Mouse (Mus musculus) G1E-ER4 (cell line): Measurements from ENCODE around the gene Fam92b. TPM values are rescaled to one million over a fixed set of nuclear protein-coding genes. Genes with fewer than 3 reads are reported as not detected.

Source experiments
- GATA1 ChIP-seq: IDR thresholded peaks from one replicate; pipeline ENCODE4 v1.8.0; 2012; ENCODE audit warnings: low read length, inconsistent platforms
- polyA plus RNA-seq: library from polyadenylated mRNA; stranded (reverse); fragments of >175 nt; gene quantifications from 2 replicates; pipeline ENCODE4 v1.2.3, GENCODE M21; 2012

The Fam92b gene
- polyA plus RNA-seq, 1 experiment, result not detected

- no peak for TF ChIP-seq GATA1
These were observed 38.3 kb downstream of the Fam92b start for GRCm38 (mm10) chr8:120138958-120139357.

- no peak for TF ChIP-seq GATA1
These were observed 40.6 kb downstream of the Fam92b start for GRCm38 (mm10) chr8:120136618-120137017.

- TF ChIP-seq GATA1, result no peak
These were observed 41.6 kb downstream of the Fam92b start for GRCm38 (mm10) chr8:120135687-120136086.

GRCm38 (mm10) chr8:120133169-120133568, 44.1 kb downstream of the Fam92b start:
- TF ChIP-seq GATA1, result no peak

- no peak for TF ChIP-seq GATA1
These were observed 46.1 kb downstream of the Fam92b start for GRCm38 (mm10) chr8:120131158-120131557.

GRCm38 (mm10) chr8:120129547-120129946, 47.7 kb downstream of the Fam92b start:
- no peak for TF ChIP-seq GATA1

GRCm38 (mm10) chr8:120126357-120127161, 50.7 kb downstream of the Fam92b start:
- TF ChIP-seq GATA1, result no peak

GRCm38 (mm10) chr8:120124836-120125389, 52.4 kb downstream of the Fam92b start:
- no peak for TF ChIP-seq GATA1

- TF ChIP-seq GATA1, result no peak
These were observed 53.0 kb downstream of the Fam92b start for GRCm38 (mm10) chr8:120124261-120124660.

GRCm38 (mm10) chr8:120120951-120121350, 56.3 kb downstream of the Fam92b start:
- no peak for TF ChIP-seq GATA1

- no peak for TF ChIP-seq GATA1
These were observed 57.3 kb downstream of the Fam92b start for GRCm38 (mm10) chr8:120119931-120120330.

- no peak for TF ChIP-seq GATA1
These were observed 57.8 kb downstream of the Fam92b start for GRCm38 (mm10) chr8:120119429-120119828.

- TF ChIP-seq GATA1, result no peak
These were observed 58.4 kb downstream of the Fam92b start for GRCm38 (mm10) chr8:120118847-120119246.

- TF ChIP-seq GATA1, result no peak
These were observed 59.1 kb downstream of the Fam92b start for GRCm38 (mm10) chr8:120118162-120118561.

GRCm38 (mm10) chr8:120116600-120116999, 60.7 kb downstream of the Fam92b start:
- TF ChIP-seq GATA1, result no peak

Other genes with a start within 250 kb of the Fam92b start
- 0.01 and 0.06 TPM in 2 replicates for gene Crispld2, start 185.0 kb downstream of the Fam92b start, polyA plus RNA-seq
- 31.5 and 32.4 TPM in 2 replicates for gene Zdhhc7, start 76.0 kb downstream of the Fam92b start, polyA plus RNA-seq
- 0.16 TPM in 1 of 2 replicates, not detected in the other for gene 6430548M08Rik, start 63.3 kb downstream of the Fam92b start, polyA plus RNA-seq
- 121 and 139 TPM in 2 replicates for gene Gse1, start 51.0 kb upstream of the Fam92b start, polyA plus RNA-seq